Mouse (Mus musculus): ENCODE data around the gene Nfix. TPM values are rescaled to one million over a fixed set of nuclear protein-coding genes. Genes with fewer than 3 reads are reported as not detected.

The Nfix gene
- total and polyA plus RNA-seq, 3 experiments: 59.9 to 113 (median 91.3) TPM

DNA sequence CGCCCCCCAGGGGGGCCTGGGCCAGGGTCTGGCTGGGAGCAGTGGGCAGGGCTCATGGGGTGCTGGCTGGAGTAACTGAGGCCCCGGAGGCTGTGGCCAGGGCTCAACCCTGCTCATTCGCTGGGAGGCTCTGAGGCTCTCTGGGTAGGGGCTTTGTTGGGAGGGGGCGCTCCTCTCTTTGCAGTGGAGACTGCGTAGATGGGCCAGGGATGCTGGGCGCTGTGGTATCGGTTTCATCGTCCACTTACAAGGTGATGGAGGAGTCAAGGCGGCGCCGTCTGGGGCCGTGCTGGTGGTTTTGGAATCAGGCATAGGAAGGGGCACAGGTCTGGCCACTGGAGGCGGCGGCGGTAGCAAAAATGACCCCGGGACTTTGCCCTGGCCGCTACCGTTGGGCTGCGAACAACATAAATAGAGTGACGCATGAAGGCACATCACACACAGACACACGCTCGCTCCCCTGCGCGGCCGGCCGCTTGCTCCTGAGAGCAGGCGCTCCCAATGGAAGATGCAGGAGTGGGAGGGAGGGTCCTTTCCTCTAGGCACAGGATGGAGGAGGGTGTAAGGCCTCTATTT, 84.2 kb downstream of the Nfix start:
- DNase-seq: no peak

DNA sequence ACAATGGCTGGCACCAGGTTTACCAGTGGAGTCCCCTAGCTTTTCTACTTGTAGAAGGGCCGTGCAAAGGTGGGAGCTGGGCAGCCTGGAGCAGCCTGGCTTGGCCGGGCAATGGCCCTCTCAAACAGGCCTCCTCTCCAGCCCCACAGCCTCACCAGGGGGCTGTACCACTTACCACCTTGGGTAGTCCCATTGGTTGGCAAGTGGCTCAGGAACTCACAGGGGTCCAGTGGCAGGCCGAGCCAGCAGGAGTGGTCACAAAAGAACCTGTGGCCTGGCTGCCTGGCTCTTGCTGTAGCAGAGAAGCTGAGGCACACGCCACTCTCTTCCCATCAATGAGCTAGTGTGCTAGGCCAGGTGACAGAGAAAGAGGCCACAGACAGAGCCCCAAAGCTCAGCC, 86.0 kb downstream of the Nfix start:
- DNase-seq: no peak

DNA sequence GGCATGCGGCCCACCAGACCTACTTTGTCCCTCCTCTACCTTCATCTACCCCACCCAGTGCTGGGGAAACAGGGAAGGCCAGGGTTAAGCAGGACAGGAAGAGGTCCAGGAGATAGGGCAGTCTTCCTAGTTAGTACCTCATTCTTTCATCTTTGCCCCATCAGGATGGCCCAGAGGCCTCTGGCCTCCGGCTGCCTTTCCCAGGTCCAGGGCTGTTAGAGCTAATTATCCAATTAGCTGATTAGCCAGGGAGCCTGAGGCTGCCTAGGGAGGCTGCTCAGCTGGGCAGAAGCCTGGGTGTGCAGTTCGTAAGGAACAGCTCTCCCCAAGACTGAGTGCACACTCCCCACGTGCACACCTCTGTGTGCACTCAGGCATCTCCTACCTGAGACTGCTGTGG, 86.8 kb downstream of the Nfix start:
- DNase-seq: no peak

DNA sequence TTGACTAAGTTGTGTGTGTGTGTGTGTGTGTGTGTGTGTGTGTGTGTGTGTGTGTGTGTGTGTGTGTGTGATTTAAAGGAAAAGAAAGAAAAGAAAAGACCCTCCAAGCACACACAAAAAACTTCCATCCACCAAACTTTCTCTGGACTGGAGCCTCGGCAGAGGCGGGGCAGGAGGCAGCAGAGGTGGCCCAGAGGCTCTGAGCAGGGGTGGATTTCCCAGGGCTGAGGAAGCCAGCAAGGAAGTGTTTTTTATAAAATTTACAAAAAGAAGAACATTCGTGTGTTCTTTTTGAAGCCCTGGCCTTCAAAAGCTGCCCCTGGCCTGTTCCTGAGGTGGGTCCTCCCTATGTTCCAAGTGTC, 87.4 kb downstream of the Nfix start:
- DNase-seq: no peak

DNA sequence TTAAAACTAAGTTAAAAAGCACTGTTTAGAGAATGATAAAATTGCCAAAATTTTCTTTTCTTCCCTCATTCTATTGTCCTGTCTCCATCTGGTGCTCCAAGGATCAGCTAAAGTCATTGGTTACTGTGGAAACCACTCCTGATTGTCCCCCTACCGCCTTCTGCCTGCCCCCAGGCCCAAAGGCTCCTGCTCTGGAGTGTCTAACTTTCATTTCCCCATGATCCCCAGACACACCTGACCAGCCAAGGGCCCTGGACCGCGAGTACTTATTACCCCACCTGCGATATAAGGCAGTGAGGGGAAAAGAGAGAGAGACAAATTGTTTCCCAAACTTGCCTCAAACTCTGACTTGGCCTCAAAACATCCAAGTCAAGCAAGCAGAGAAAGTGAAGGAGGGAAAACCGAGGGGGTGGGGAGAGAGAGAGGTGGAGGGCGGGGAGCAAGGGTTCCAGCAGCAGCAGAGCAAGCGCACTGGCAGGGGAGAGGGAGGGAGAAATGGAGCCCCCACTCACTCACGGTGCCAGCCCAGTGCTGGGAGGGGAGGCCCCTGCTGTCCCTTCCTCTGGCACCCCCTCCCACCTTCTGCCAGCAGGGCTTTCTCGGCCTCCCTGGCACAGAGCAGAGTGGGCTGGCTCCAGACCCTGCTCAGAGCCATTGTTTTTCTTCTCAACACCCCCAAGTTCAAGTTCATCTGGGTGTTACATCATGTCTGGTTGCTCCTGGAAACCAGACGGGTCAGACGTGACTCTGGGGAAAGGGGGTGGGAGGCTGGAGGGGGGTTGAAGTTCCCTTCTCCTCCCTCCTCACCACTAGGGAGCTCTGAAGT, 88.0 kb downstream of the Nfix start:
- DNase-seq: no peak

DNA sequence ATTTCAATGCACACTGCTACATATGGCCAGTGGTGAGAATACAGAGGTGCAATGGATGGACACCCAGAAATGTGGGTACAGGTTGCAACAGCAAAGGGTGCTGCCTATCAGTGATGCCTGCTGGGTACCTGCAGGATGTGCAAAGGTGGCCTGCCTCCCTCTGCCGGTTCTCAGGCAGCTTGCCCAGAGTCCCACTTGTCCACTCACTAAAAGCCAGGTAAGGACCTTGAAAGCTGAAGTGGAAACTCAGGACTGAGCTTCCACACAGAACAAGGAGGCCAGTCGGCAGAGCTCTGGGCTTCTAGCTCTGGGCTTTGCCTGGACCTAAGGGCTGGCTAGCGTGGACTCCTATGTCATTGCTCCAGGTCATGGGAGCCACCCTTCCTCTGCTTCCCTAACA, 88.8 kb downstream of the Nfix start:
- no peak for DNase-seq

DNA sequence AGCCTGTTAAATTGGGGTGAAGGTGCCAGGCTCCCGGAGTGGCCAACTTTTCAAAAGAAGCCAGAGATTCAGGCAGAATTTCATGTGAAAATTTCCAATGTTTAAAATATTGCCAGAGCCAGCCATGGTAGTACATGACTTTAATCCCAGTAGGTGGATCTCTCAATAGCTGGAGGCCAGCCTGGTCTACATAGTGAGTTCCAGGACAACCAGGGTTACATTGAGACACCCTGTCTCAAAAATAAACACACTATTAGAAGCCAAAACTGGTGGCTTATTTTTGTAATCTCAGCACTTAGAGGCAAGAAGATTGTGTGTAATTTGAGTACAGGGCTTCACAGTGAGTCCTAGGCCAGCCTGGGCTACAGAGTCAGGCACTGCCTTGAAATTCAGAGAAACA, 90.2 kb downstream of the Nfix start:
- no peak for DNase-seq

- DNase-seq: peak; percentile 82
Measured at GRCm38 (mm10) chr8:84708774-84709475, 91.2 kb downstream of the Nfix start.

DNA sequence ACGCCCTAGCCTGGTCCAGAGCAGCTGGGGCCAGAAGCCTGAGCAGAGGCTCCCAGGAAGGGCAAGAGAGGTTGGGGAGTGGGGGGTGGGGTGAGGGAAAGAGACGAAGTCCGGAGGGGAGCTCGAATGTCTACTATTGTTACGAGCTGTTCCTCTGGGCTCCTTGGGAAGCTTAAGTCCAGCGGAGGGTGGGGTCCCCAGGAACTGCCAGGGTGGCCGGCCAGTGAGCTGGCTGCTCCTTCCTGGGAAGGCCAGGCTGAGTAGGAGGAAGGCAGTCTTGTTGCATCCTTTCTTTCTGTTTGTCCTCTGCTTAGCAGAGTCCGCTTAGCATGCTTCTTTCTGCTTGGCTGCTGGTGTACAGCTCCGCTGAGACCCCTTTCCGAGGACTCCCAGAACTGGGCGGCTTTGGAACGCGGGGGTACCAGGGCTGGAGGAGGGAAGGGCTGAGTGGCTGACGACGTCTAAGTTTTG, 92.0 kb downstream of the Nfix start:
- no peak for DNase-seq

GRCm38 (mm10) chr8:84707267-84707883, 92.8 kb downstream of the Nfix start:
- peak; percentile 54 for DNase-seq

- peak; percentile 58 for DNase-seq
Measured at GRCm38 (mm10) chr8:84706610-84707266, 93.4 kb downstream of the Nfix start.

- DNase-seq: no peak
Measured at GRCm38 (mm10) chr8:84705960-84706359, 94.2 kb downstream of the Nfix start.

- DNase-seq: no peak
Measured at GRCm38 (mm10) chr8:84704867-84705831, 95.0 kb downstream of the Nfix start.

DNA sequence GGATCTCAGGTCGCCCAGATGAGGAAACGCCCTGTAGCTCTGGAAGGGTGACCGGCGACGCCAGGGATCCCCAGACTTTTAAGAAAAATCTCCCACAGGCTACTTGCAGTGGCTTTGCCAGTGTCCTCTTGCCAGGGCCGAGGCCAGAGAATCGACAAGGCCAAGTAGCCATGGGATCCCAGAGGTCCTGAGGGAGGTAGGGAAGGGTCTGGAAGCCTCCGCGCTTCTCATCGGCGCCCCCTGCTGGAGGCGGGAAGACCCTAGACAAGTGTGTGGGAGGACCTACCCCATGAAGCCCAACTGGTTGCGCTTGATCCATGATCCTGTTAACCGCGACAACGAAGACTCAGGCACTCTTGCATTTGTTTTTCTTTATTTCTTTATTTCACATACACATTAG, 95.8 kb downstream of the Nfix start:
- DNase-seq: peak; percentile 78

- no peak for DNase-seq
Measured at GRCm38 (mm10) chr8:84703466-84704249, 96.5 kb downstream of the Nfix start.

- DNase-seq: no peak
Measured at GRCm38 (mm10) chr8:84702963-84703465, 97.1 kb downstream of the Nfix start.

DNA sequence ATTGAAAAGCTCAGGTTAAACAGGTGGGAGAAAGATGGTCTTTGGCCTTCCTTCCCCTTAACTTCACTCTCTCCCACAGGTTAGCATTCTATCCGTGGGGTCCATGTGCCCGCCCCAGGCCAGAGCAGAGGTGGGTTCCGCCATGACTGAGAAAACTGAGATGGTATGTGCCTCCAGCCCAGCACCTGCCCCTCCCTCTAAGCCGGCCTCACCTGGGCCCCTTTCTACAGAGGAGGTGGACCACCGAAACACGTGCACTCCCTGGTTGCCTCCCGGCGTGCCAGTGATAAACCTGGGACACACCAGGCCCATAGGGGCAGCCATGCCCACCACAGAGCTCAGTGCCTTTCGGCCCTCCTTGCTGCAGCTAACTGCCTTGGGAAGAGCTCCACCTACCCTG, 97.6 kb downstream of the Nfix start:
- no peak for DNase-seq

- DNase-seq: peak; percentile 78
Measured at GRCm38 (mm10) chr8:84700941-84701911, 98.9 kb downstream of the Nfix start, which contains the start of gene Lyl1. Gene Lyl1, plus strand, starts transcription at chr8:84701457.

Data from adrenal gland, adult 2 months (tissue).